Mouse (Mus musculus) activated CD4-positive, CD25-positive, alpha-beta regulatory T cell (primary cell): Measurements from ENCODE around the gene Gm14444. TPM values are rescaled to one million over a fixed set of nuclear protein-coding genes. Genes with fewer than 3 reads are reported as not detected.

Experiments
- polyA plus RNA-seq, 2 experiments: library from polyadenylated mRNA; unstranded; fragments of 100-300 nt; shearing (Covaris generic); gene quantifications; one replicate each; pipeline ENCODE4 v1.2.1; 2017

Gene Gm14444
- polyA plus RNA-seq = not detected

GRCm38 (mm10) chr2:175010022-175010421, at the start of gene Gm14444:
Gene Gm14444, plus strand, starts transcription at chr2:175010241.

GRCm38 (mm10) chr2:175067681-175068261, 57.7 kb downstream of the Gm14444 start, which contains the start of gene Gm14393:
Gene Gm14393, minus strand, starts transcription at chr2:175067781.

Other genes with a start within 250 kb of the Gm14444 start
- 1 to 10 TPM in 1 of 2 experiments, not detected in 1; 1.6 TPM for gene Edn3, start 249.6 kb upstream of the Gm14444 start, polyA plus RNA-seq
- gene Gm14393, start 57.5 kb downstream of the Gm14444 start, polyA plus RNA-seq = not detected
- gene Gm14399, start 131.8 kb downstream of the Gm14444 start, polyA plus RNA-seq = 1 to 10 TPM; 8.3 to 8.8 TPM
- gene Gm14443, start 165.6 kb downstream of the Gm14444 start, polyA plus RNA-seq = under 1 TPM; 0.10 to 0.15 TPM
- gene Gm14391, start 196.7 kb downstream of the Gm14444 start, polyA plus RNA-seq = 1 to 10 TPM; 1.3 to 1.7 TPM